Mouse (Mus musculus): ENCODE measurements around the gene Zfp628. TPM values are rescaled to one million over a fixed set of nuclear protein-coding genes. Genes with fewer than 3 reads are reported as not detected.

The Zfp628 gene
- total RNA-seq, 2 experiments from 2014 or later = 14.7 to 16.4 TPM

- DNase-seq = peak; percentile 91
These were observed 25.1 kb downstream of the Zfp628 start for GRCm38 (mm10) chr7:4940068-4940479.

- no peak for DNase-seq
These were observed 27.7 kb downstream of the Zfp628 start for GRCm38 (mm10) chr7:4942673-4943072.

- DNase-seq = peak; percentile 95
These were observed 28.3 kb downstream of the Zfp628 start for GRCm38 (mm10) chr7:4943223-4943815.

- peak; percentile 79 for DNase-seq
These were observed 32.8 kb downstream of the Zfp628 start for GRCm38 (mm10) chr7:4947855-4948254.

GRCm38 (mm10) chr7:4948386-4948785 lies 33.4 kb downstream of the Zfp628 start:
- DNase-seq = no peak

- peak; percentile 48 for DNase-seq
These were observed 35.7 kb downstream of the Zfp628 start for GRCm38 (mm10) chr7:4950561-4951342.

GRCm38 (mm10) chr7:4953815-4954445 lies 38.9 kb downstream of the Zfp628 start:
- DNase-seq = no peak

- DNase-seq = no peak
These were observed 42.3 kb downstream of the Zfp628 start for GRCm38 (mm10) chr7:4957361-4957760.

GRCm38 (mm10) chr7:4963527-4963926 lies 48.5 kb downstream of the Zfp628 start:
- DNase-seq = no peak

- peak; percentile 91 for DNase-seq
These were observed 49.3 kb downstream of the Zfp628 start, which contains the start of gene Sbk2 for GRCm38 (mm10) chr7:4964272-4964671. Gene Sbk2, minus strand, starts transcription at chr7:4964406.

GRCm38 (mm10) chr7:4964988-4965387 lies 50.0 kb downstream of the Zfp628 start:
- DNase-seq = no peak

- DNase-seq = no peak
These were observed 56.1 kb downstream of the Zfp628 start, which contains the start of gene Sbk3 for GRCm38 (mm10) chr7:4971068-4971467. Gene Sbk3, minus strand, starts transcription at chr7:4971168.

Other genes with a start within 250 kb of the Zfp628 start
- gene Hspbp1, start 230.1 kb upstream of the Zfp628 start, total RNA-seq (2021) = 10 to 100 TPM; 36.1 to 36.7 TPM
- gene Brsk1, start 224.6 kb upstream of the Zfp628 start, total RNA-seq (2021) = 10 to 100 TPM in 1 of 2 experiments, 1 to 10 TPM in 1; 7.5 to 11.8 TPM
- under 1 TPM; 0.21 to 0.27 TPM for gene Tmem150b, start 190.0 kb upstream of the Zfp628 start, total RNA-seq (2021)
- 10 to 100 TPM; 54.5 to 98.2 TPM for gene Kmt5c, start 175.1 kb upstream of the Zfp628 start, total RNA-seq (2021)
- 10 to 100 TPM; 28.5 to 39.2 TPM for gene Cox6b2, start 162.1 kb upstream of the Zfp628 start, total RNA-seq (2021)
- not detected for gene Fam71e2, start 143.9 kb upstream of the Zfp628 start, total RNA-seq (2021)
- gene Il11, start 132.4 kb upstream of the Zfp628 start, total RNA-seq (2021) = under 1 TPM; 0.12 to 0.18 TPM
- not detected for gene Tmem190, start 132.3 kb upstream of the Zfp628 start, total RNA-seq (2021)
- 10 to 100 TPM; 10.4 to 11.3 TPM for gene Tmem238, start 125.6 kb upstream of the Zfp628 start, total RNA-seq (2021)
- 1,000 to 10,000 TPM; 1,057 to 1,113 TPM for gene Rpl28, start 122.3 kb upstream of the Zfp628 start, total RNA-seq (2021)
- 100 to 1,000 TPM; 122 to 126 TPM for gene Ube2s, start 102.6 kb upstream of the Zfp628 start, total RNA-seq (2021)
- gene Shisa7, start 70.5 kb upstream of the Zfp628 start, total RNA-seq (2021) = 1 to 10 TPM; 1.3 to 3.1 TPM
- 10 to 100 TPM in 1 of 2 experiments, 1 to 10 TPM in 1; 6.8 to 13.3 TPM for gene Isoc2b, start 45.0 kb upstream of the Zfp628 start, total RNA-seq (2021)
- 10 to 100 TPM; 52.8 to 56.8 TPM for gene Isoc2a, start 38.1 kb upstream of the Zfp628 start, total RNA-seq (2021)
- not detected for gene Gm36210, start 8.7 kb upstream of the Zfp628 start, total RNA-seq (2021)
- 1 to 10 TPM; 5.5 to 8.5 TPM for gene Nat14, start 6.8 kb downstream of the Zfp628 start, total RNA-seq (2021)
- 1 to 10 TPM; 5.9 to 6.9 TPM for gene Ssc5d, start 10.6 kb downstream of the Zfp628 start, total RNA-seq (2021)
- 1 to 10 TPM; 1.6 to 3.1 TPM for gene Sbk2, start 49.2 kb downstream of the Zfp628 start, total RNA-seq (2021)
- under 1 TPM; 0.24 to 0.30 TPM for gene Sbk3, start 56.0 kb downstream of the Zfp628 start, total RNA-seq (2021)
- 10 to 100 TPM; 16.0 to 19.9 TPM for gene Zfp579, start 80.9 kb downstream of the Zfp628 start, total RNA-seq (2021)
- 10 to 100 TPM; 12.6 to 13.2 TPM for gene Zfp524, start 99.2 kb downstream of the Zfp628 start, total RNA-seq (2021)
- gene Fiz1, start 99.5 kb downstream of the Zfp628 start, total RNA-seq (2021) = 10 to 100 TPM; 24.4 to 27.7 TPM
- not detected for gene Gm44973, start 100.3 kb downstream of the Zfp628 start, total RNA-seq (2021)
- gene Zfp865, start 105.2 kb downstream of the Zfp628 start, total RNA-seq (2021) = 10 to 100 TPM; 22.9 to 30.0 TPM
- gene Ccdc106, start 105.3 kb downstream of the Zfp628 start, total RNA-seq (2021) = 1 to 10 TPM; 2.1 to 2.6 TPM
- gene 4632433K11Rik, start 118.9 kb downstream of the Zfp628 start, total RNA-seq (2021) = not detected
- 1 to 10 TPM; 5.7 to 7.3 TPM for gene Zfp784, start 123.2 kb downstream of the Zfp628 start, total RNA-seq (2021)
- 10 to 100 TPM; 11.4 to 13.1 TPM for gene Zfp580, start 136.3 kb downstream of the Zfp628 start, total RNA-seq (2021)
- gene U2af2, start 146.9 kb downstream of the Zfp628 start, total RNA-seq (2021) = 100 to 1,000 TPM; 142 to 161 TPM
- 100 to 1,000 TPM; 144 to 150 TPM for gene Epn1, start 165.0 kb downstream of the Zfp628 start, total RNA-seq (2021)
- gene Rfpl4, start 201.7 kb downstream of the Zfp628 start, total RNA-seq (2021) = not detected
- 1 to 10 TPM; 2.2 to 3.1 TPM for gene Rasl2-9, start 210.7 kb downstream of the Zfp628 start, total RNA-seq (2021)
- not detected for gene Vmn1r55, start 234.5 kb downstream of the Zfp628 start, total RNA-seq (2021)